Mouse (Mus musculus) ES-E14 (cell line): ENCODE data around the gene Ghrhr. TPM values are rescaled to one million over a fixed set of nuclear protein-coding genes. Genes with fewer than 3 reads are reported as not detected.

Source experiments
- DNase-seq: peaks from one replicate; pipeline ENCODE4 v3.0.0-alpha.2; 2013; ENCODE audit warnings: low read depth, low spot score
- H3K27ac ChIP-seq: 2 replicates; pipeline ENCODE4 v1.5.1; 2012; ENCODE audit warnings: low read depth, mild to moderate bottlenecking, low read length, moderate library complexity, mixed read lengths; ENCODE audit not compliant: poor library complexity, insufficient read depth, severe bottlenecking
- H3K36me3 ChIP-seq: 2 replicates; pipeline ENCODE4 v1.6.1; 2012; ENCODE audit warnings: mild to moderate bottlenecking, low read length, moderate library complexity, mixed read lengths; ENCODE audit not compliant: control insufficient read depth, poor library complexity, insufficient read depth, severe bottlenecking
- H3K4me1 ChIP-seq, 2 experiments: fragments of 150-350 bp in 1 of 2; sonication (generic) in 1 of 2; 2 replicates each; pipeline ENCODE4 v1.6.1; 2012; ENCODE audit warnings: low read length in 2 of 2, mild to moderate bottlenecking in 1 of 2, mixed read lengths in 1 of 2; ENCODE audit not compliant: control insufficient read depth in 2 of 2, insufficient read depth in 2 of 2, poor library complexity in 1 of 2
- H3K4me3 ChIP-seq, 2 experiments: fragments of 150-350 bp in 1 of 2; sonication (generic) in 1 of 2; 2 replicates each; pipeline ENCODE4 v1.5.1; 2012; ENCODE audit warnings: low read length in 2 of 2, low read depth in 1 of 2, mild to moderate bottlenecking in 1 of 2, mixed read lengths in 1 of 2; ENCODE audit not compliant: insufficient read depth in 1 of 2, poor library complexity in 1 of 2, severe bottlenecking in 1 of 2
- H3K9ac ChIP-seq: 2 replicates; pipeline ENCODE4 v1.6.1; 2012; ENCODE audit warnings: low read depth, mild to moderate bottlenecking, low read length, mixed read lengths; ENCODE audit not compliant: poor library complexity, insufficient read depth, severe bottlenecking
- H3K9me3 ChIP-seq: fragments of 150-350 bp; sonication (generic); 2 replicates; pipeline ENCODE4 v1.6.1; 2012; ENCODE audit warnings: low read depth, mild to moderate bottlenecking, low read length; ENCODE audit not compliant: control insufficient read depth, insufficient read depth
- CHD2 ChIP-seq: IDR thresholded peaks from 2 replicates; pipeline ENCODE4 v1.6.1; 2014; ENCODE audit warnings: mild to moderate bottlenecking, low read depth, low read length, inconsistent platforms
- HCFC1 ChIP-seq: IDR thresholded peaks from 2 replicates; pipeline ENCODE4 v1.6.1; 2012; ENCODE audit warnings: low read length, inconsistent platforms, borderline replicate concordance; ENCODE audit not compliant: insufficient read depth
- MAFK ChIP-seq: IDR thresholded peaks from 2 replicates; pipeline ENCODE4 v1.6.1; 2014; ENCODE audit warnings: mild to moderate bottlenecking, low read depth, low read length, inconsistent platforms; ENCODE audit not compliant: insufficient read depth
- ZC3H11A ChIP-seq: IDR thresholded peaks from 2 replicates; pipeline ENCODE4 v1.6.1; 2012; ENCODE audit warnings: low read depth, mild to moderate bottlenecking, inconsistent platforms, low read length, borderline replicate concordance
- ZNF384 ChIP-seq: IDR thresholded peaks from 2 replicates; pipeline ENCODE4 v1.6.1; 2012; ENCODE audit warnings: low read depth, low read length, inconsistent platforms
- in situ Hi-C, 2 experiments: fragments of 600-800 bp; cut with MboI; formaldehyde crosslinking; loops; one replicate each; pipeline ENCODE4 v1.15.1; 2025; ENCODE audit warnings: low sequenced_read_pairs in 2 of 2, inconsistent platforms in 1 of 2; ENCODE audit not compliant: unreplicated experiment in 2 of 2
- total RNA-seq: library from RNA; depleted of rRNA; stranded (reverse); fragments of 300-350 nt; gene quantifications from 2 replicates; pipeline ENCODE4 v1.2.3, GENCODE M21; 2012; rRNA removed

The Ghrhr gene
- total RNA-seq, 1 experiment: not detected

DNA sequence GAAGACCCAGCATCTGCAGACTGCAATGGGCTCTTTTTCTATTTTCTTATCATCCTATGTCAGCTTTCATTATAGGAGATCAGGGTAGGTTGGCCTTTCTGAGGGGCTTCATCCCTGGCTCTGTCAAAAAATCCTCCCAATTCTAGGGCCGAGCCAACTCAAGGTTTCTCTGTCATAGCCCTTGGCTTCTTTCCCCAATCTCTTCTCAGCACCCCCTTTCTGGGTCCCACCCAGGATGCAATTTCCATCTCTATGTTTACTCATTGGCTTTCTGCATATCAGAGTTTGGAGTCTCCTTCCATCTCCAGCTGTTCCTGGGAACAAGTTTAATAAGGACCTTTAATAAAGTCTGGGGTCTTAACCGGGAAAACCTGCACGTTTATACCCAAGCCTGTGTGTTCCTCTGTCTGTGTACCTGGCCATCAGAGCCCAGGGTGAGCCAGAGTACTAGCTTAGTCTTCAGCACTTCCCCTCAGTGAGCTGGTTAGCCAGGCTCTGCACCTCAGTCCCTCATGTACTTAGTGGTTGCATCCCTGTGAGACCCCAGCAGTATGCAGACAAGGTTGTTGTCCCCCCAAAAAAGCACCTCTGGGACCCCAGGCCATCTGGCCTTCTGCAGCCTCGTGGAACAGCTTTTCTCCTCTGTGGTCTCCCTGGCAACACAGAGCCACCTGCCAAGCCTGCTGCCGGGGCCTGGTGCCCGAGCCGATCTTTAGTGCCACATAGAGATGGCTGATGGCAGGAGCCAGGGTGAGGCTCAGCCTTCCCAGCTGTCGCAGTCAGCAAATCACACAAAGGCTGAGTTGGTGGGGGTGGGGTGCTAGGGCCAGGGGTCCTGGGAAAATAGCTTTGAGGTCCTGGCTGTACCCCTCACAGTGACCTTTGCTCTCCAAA, 59.4 kb downstream of the Ghrhr start:
- DNase-seq: no peak
- Histone ChIP-seq H3K9me3 (no peaks in the 10 kb centered on the region), H3K27ac (no peak overlapping the region), H3K36me3 (no peaks in the 10 kb centered on the region), H3K9ac (no peak overlapping the region), H3K4me3 (no peak overlapping the region), H3K4me1 (no peaks in the 10 kb centered on the region)
- no peak for TF ChIP-seq ZNF384
- no peak for TF ChIP-seq ZC3H11A
- TF ChIP-seq MAFK: no peak
- no peak for TF ChIP-seq CHD2
- TF ChIP-seq HCFC1: no peak
- in situ Hi-C loops: no loop called here

DNA sequence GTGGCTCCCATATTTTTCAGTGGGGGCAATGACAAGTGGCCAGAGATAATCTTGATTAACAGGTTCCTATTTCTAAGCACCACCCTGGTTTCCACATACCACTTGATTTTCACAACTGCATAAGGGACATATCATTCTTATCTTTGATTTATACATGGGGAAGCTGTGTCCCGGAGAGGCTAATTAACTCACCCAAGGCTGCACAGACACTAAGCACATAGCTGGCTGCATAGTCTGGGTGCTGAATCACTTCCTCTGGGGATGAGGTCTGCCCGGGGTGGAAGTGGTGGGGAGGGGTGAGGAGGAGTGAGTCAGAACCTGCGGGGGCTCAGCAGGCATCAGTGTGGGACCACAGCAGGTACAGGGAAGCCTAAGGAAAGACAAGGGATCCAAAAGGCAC, 61.8 kb downstream of the Ghrhr start:
- TF ChIP-seq CHD2 (no peak), ZC3H11A (no peak), MAFK (no peak), HCFC1 (no peak), ZNF384 (no peak)
- in situ Hi-C loops: no loop called here

More for the DNA sequence above, 61.8 kb downstream of the Ghrhr start:
- Histone ChIP-seq H3K9ac (no peak overlapping the region), H3K9me3 (no peaks in the 10 kb centered on the region), H3K36me3 (no peaks in the 10 kb centered on the region), H3K4me1 (no peaks in the 10 kb centered on the region), H3K27ac (no peak overlapping the region), H3K4me3 (no peak overlapping the region)
- DNase-seq: no peak

Other genes starting within 250 kb of the Ghrhr start
- gene Crhr2, start 243.3 kb upstream of the Ghrhr start, total RNA-seq: 0.67 and 1.1 TPM in 2 replicates
- gene Inmt, start 201.3 kb upstream of the Ghrhr start, total RNA-seq: not detected in 2 replicates
- gene Mindy4, start 172.9 kb upstream of the Ghrhr start, total RNA-seq: 3.0 TPM in 2 replicates
- gene Aqp1, start 39.9 kb upstream of the Ghrhr start, total RNA-seq: 0.36 TPM in 1 of 2 replicates, not detected in the other
- gene Adcyap1r1, start 75.7 kb downstream of the Ghrhr start, total RNA-seq: 2.0 and 5.3 TPM in 2 replicates